Mouse (Mus musculus): ENCODE results near the gene Vmn1r226.

Gene Vmn1r226

DNA sequence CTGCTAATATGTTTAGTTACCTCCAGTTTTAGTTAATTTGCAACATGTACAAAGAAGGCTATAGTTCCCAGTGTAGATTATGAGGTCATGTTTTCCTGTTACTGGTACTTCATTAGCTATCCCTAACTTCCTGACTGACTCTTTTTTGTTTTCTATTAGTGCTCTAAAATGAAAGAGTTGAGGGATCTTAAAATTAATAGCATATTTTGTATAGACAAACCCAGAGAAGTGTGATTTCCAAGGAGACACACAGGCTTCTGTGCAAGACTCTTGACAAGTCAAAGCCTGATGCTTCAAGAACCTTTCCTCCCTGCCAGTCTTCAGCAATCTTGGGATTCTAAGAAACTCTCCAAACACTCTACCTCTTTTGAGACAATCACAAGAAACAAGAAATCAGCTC lies at the start of gene Vmn1r226:
Gene Vmn1r226, plus strand, starts transcription at position 301 of the 400 bp plus-strand sequence.
- DNase-seq (ENCODE audit: low spot score), result no peak

DNA sequence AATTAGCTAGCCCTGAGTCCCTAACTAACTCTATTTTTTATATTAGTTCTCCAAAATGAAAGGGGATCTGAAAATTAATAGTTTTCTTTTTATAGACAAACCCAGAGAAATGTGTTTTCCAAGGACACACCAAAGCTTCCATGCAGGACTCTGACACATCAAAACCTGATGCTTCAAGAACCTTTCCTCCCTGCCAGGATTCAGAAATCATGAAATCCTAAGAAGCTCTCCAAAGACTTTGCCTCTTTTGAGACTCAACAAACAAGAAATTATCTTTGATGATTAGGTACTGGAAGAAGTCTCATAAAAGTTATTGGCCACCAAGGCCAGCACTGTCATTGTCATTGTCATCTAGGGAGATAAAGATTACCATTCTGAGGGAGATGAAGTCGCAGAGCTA lies 46.9 kb downstream of the Vmn1r226 start, which contains the start of gene Vmn1r227:
Gene Vmn1r227, plus strand, starts transcription at position 301 of the 400 bp plus-strand sequence.
- no peak for DNase-seq (ENCODE audit: low spot score)
